Mouse (Mus musculus) brain, adult 2 months (tissue): ENCODE data around the gene Mfap4.

Source experiments
- DNase-seq: peaks from one replicate; pipeline ENCODE4 v3.0.0; 2011; ENCODE audit warnings: low read depth, low spot score

The Mfap4 gene

GRCm38 (mm10) chr11:61514953-61515352 lies 29.7 kb downstream of the Mfap4 start:
- DNase-seq: peak; percentile 59

GRCm38 (mm10) chr11:61517971-61518370 lies 32.7 kb downstream of the Mfap4 start:
- no peak for DNase-seq

GRCm38 (mm10) chr11:61518871-61519270 lies 33.6 kb downstream of the Mfap4 start:
- DNase-seq: no peak

- no peak for DNase-seq
Measured at GRCm38 (mm10) chr11:61519484-61520107, 34.4 kb downstream of the Mfap4 start.

- DNase-seq: peak; percentile 92
Measured at GRCm38 (mm10) chr11:61526872-61527271, 41.6 kb downstream of the Mfap4 start.

DNA sequence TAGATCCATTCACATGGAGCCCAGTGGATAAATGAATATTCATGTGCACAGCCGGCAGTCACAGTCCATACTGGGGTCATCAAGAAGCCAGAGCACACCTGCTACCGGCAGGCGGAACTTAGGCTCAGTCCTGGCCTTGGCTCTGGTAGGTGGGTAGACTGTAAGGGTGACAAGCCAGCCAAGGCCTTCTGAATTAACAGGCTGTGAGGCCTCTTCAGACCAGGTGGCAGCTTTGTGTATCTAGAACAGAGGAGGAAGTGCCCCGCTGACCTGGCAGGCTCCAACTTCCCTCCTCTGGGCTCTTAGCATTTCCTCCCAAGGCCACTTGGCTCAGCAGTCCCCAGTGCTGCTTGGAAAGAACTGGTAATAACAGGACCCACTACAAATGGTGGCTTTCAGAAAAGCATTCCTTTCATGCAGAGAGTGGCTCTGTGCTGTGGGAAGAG lies 44.1 kb downstream of the Mfap4 start:
- DNase-seq: peak; percentile 97

GRCm38 (mm10) chr11:61532820-61533219 lies 47.6 kb downstream of the Mfap4 start:
- DNase-seq: peak; percentile 40

GRCm38 (mm10) chr11:61533571-61533970 lies 48.3 kb downstream of the Mfap4 start:
- DNase-seq: peak; percentile 56

- no peak for DNase-seq
Measured at GRCm38 (mm10) chr11:61535530-61535929, 50.3 kb downstream of the Mfap4 start.

GRCm38 (mm10) chr11:61536952-61537351 lies 51.7 kb downstream of the Mfap4 start:
- DNase-seq: no peak

DNA sequence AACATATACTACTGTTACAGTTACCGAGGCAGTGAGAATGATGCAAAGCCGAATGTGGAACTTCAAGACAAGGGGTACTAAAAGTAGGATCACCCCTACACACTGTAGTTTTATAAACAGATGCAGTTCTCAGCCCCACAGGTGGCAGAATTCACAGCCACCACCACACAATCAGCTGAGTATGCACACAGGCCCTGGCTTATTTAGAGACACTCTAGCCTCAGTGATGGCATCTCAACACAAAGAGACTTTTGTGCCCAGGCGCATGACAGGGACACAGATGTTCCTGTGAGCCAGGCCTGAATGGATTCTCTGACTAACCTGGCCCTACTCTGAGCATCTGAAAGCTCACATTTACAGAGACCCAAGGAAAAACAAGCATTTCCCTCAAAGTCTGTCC lies 52.1 kb downstream of the Mfap4 start:
- peak; percentile 92 for DNase-seq
